ENCODE assay signal across 8 mouse cellular contexts in the genomic region with DNA sequence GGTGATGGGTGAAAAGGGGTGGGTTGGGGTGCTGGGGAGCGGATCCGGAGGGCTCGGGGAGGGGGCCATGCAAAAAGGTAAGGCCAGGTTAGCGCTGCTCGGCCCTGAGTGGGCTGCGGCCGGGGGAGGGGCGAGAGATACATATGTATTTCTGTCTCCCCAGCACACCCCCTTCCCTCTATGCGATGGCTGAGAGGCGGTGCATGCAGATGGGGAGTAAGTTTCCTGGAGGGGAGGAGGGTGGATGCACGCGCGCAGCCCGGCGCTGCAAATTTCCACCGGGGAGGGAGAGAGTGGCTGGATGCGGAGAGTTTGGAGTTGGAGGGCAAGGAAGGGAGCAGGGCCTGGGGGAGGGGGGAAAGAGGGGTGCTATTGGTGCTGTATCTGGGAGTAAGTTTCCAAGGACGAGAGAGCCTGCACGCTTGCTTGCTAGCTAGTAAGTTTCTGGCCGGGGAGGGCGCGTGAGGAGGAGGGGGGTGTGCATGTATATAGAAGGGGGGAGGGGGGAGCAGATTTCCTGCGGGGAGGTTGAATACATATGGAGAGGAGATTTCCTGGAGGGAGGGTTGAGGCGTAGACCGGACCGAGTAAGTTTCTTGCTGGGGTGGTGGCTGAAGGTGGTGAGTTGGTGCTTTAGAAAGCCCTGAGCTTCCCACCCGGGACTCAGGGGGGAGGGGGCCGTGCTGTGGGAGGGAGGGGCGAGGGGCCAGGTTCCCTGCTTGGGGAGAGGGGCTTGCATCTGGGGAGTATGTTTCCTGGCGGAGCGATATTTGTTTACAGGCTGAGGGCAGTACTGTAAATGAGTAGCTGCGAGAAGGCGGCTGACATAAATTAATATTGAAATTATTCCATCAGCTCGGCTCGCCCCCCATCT.
A peak's percentile ranks its signal among the peaks of the same experiment; 100 is the strongest.
DNase-seq lines count a peak whose midpoint lies in the region; ATAC-seq and TF ChIP-seq lines count a peak whose summit lies in the region.

No protein-coding gene starts in this region.

- DNase-seq in Muller cell, postnatal 12 days (ENCODE audit: inconsistent ontology term), result peak; percentile 70
- DNase-seq in cerebellum, adult 2 months, result peak; percentile 39 to 51
- peak; percentile 72 to 83 for DNase-seq in frontal cortex, adult 2 months (ENCODE audit: extremely low spot score in 1 of 2, low spot score in 1 of 2)
- DNase-seq in layer of hippocampus, postnatal 36 days, result peak; percentile 73 to 75
- DNase-seq in lung, postnatal 4 days, result peak; percentile 78 to 84
- peak; percentile 88 for DNase-seq in right cerebral cortex, adult 18-20 months
- DNase-seq in c-Kit-positive CD71-positive TER-119-positive erythroid progenitor cells, embryonic 14.5 days (ENCODE audit: low spot score), result no peak

- peak overlapping the region; percentile 87 for H3K9ac ChIP-seq in hindbrain, embryonic 12.5 days

- WGBS in cerebellum, adult 2 months, result 1% methylated on average over 35 of the region's 35 CpGs
- under 1% methylated on average over 35 of the region's 35 CpGs for WGBS in hindbrain, embryonic 12.5 days

- no peak for TF ChIP-seq CTCF in cerebellum, adult 2 months (IDR thresholded peaks at IDR 0.05; ENCODE audit: borderline replicate concordance, insufficient read depth, low read depth, low read length)

- peaks cover 2% of the 10 kb centered on the region; the same call in 1 of the 2 replicates for H3K4me1 ChIP-seq in cerebellum, adult 2 months (ENCODE audit: control insufficient read depth, insufficient read depth, low read length)
- H3K4me1 ChIP-seq in hindbrain, embryonic 12.5 days, result peaks cover 43% of the 10 kb centered on the region

- no peak overlapping the region for H3K27ac ChIP-seq in cerebellum, adult 2 months (ENCODE audit: insufficient read depth, low read length)
- peak overlapping the region; percentile 99 for H3K27ac ChIP-seq in hindbrain, embryonic 12.5 days

- H3K27me3 ChIP-seq in cerebellum, adult 2 months (ENCODE audit: control insufficient read depth, insufficient read depth, low read length), result no peaks in the 10 kb centered on the region
- no peaks in the 10 kb centered on the region; the same call in 1 of the 2 replicates for H3K27me3 ChIP-seq in hindbrain, embryonic 12.5 days

- H3K36me3 ChIP-seq in hindbrain, embryonic 12.5 days, result no peaks in the 10 kb centered on the region

- no peak for TF ChIP-seq POLR2A in cerebellum, adult 2 months (IDR thresholded peaks at IDR 0.05; ENCODE audit: borderline replicate concordance, insufficient read depth, low read length)

- no peaks in the 10 kb centered on the region for H3K9me3 ChIP-seq in hindbrain, embryonic 12.5 days (replicated peaks)

- peak overlapping the region; percentile 79 for H3K4me2 ChIP-seq in hindbrain, embryonic 12.5 days (replicated peaks)

- ATAC-seq in hindbrain, embryonic 12.5 days (ENCODE audit: low FRiP score), result peak; percentile 74

- peak overlapping the region; percentile 90 for H3K4me3 ChIP-seq in cerebellum, adult 2 months (replicated peaks; ENCODE audit: insufficient read depth, low read depth, low read length)
- peak overlapping the region; percentile 65 for H3K4me3 ChIP-seq in hindbrain, embryonic 12.5 days
